Mouse (Mus musculus) forebrain, embryonic 13.5 days (tissue): ENCODE measurements around the gene Osgep. TPM values are rescaled to one million over a fixed set of nuclear protein-coding genes. Genes with fewer than 3 reads are reported as not detected.
A peak's percentile ranks its signal among the peaks of the same experiment; 100 is the strongest.
"Not testable (repeated sequence)": the region's sequence is repeated elsewhere in the genome, so short reads cannot be mapped to it uniquely, and the experiment has no call there.

Experiments used
- ATAC-seq: fragments of 200-750 bp; cut with Nextera tagmentation; 2 replicates; pipeline ENCODE4 v1.8.0; 2017
- H3K27ac ChIP-seq: fragments of 300-500 bp; sonication (generic); 2 replicates; pipeline ENCODE4 v1.5.1; 2015; ENCODE audit warnings: inconsistent platforms, mild to moderate bottlenecking, moderate library complexity
- H3K27me3 ChIP-seq: fragments of 300-500 bp; sonication (generic); 2 replicates; pipeline ENCODE4 v1.6.1; 2015; ENCODE audit warnings: mild to moderate bottlenecking, inconsistent platforms
- H3K36me3 ChIP-seq: fragments of 300-500 bp; sonication (generic); 2 replicates; pipeline ENCODE4 v1.6.1; 2015; ENCODE audit warnings: mild to moderate bottlenecking, inconsistent platforms; ENCODE audit not compliant: poor library complexity, severe bottlenecking
- H3K4me1 ChIP-seq: fragments of 300-500 bp; sonication (generic); 2 replicates; pipeline ENCODE4 v1.6.1; 2015; ENCODE audit warnings: inconsistent platforms
- H3K4me2 ChIP-seq: fragments of 300-500 bp; sonication (generic); 2 replicates; pipeline ENCODE4 v1.6.1; 2015; ENCODE audit warnings: inconsistent platforms, mild to moderate bottlenecking, moderate library complexity
- H3K4me3 ChIP-seq: fragments of 300-500 bp; sonication (generic); 2 replicates; pipeline ENCODE4 v1.5.1; 2015; ENCODE audit warnings: mild to moderate bottlenecking, inconsistent platforms
- H3K9ac ChIP-seq: fragments of 300-500 bp; sonication (generic); 2 replicates; pipeline ENCODE4 v1.6.1; 2015; ENCODE audit warnings: mild to moderate bottlenecking, inconsistent platforms
- H3K9me3 ChIP-seq: fragments of 300-500 bp; sonication (generic); replicated peaks from 2 replicates; pipeline ENCODE4 v1.6.1; 2016; ENCODE audit warnings: inconsistent platforms
- WGBS: fragments of 180-500 bp; shearing (Covaris S2); methylation state at CpG from one replicate; pipeline ENCODE4 v1.1.7; 2015; 5-methylcytosine and 5-hydroxymethylcytosine counted together
- polyA plus RNA-seq: library from polyadenylated mRNA; unstranded; fragments of >200 nt; fragmentation: Nextera tagmentation; extraction: Ambion mirVana; gene quantifications from 2 replicates; pipeline ENCODE4 v1.2.1, GENCODE M21; 2015

The Osgep gene
- polyA plus RNA-seq, 1 experiment from 2014 or later: 150 TPM

GRCm38 (mm10) chr14:50869889-50870804, 54.5 kb downstream of the Osgep start, which contains the start of gene Tep1:
Gene Tep1 (minus strand): TSS chr14:50870560.
- H3K4me1 ChIP-seq: peaks cover 9% of the 10 kb centered on the region
- H3K9ac ChIP-seq: peak within 1 kb of the TSS; percentile 66
- peak within 1 kb of the TSS; percentile 50 for H3K4me3 ChIP-seq
- H3K4me2 ChIP-seq: peak within 1 kb of the TSS; percentile 68
- no peaks in the 10 kb centered on the region for H3K9me3 ChIP-seq
- H3K36me3 ChIP-seq: no peaks in the 10 kb centered on the region
- 6% methylated on average over 32 of the region's 32 CpGs for WGBS
- H3K27ac ChIP-seq: no peak within 1 kb of the TSS
- no peaks in the 10 kb centered on the region for H3K27me3 ChIP-seq
- ATAC-seq: peak; percentile 92

- Histone ChIP-seq H3K4me1 (peaks cover 9% of the 10 kb centered on the region), H3K4me2 (no peak overlapping the region), H3K9me3 (no peaks in the 10 kb centered on the region), H3K27me3 (no peaks in the 10 kb centered on the region), H3K9ac (no peak overlapping the region), H3K4me3 (no peak overlapping the region), H3K27ac (no peak overlapping the region), H3K36me3 (no peaks in the 10 kb centered on the region)
- no peak for ATAC-seq
- WGBS: 87% methylated on average over 5 of the region's 5 CpGs
Measured at GRCm38 (mm10) chr14:50868656-50869055, 56.0 kb downstream of the Osgep start.

GRCm38 (mm10) chr14:50868211-50868610, 56.5 kb downstream of the Osgep start:
- 71% methylated on average over 4 of the region's 4 CpGs for WGBS
- no peak for ATAC-seq
- H3K36me3 ChIP-seq: no peaks in the 10 kb centered on the region
- no peak overlapping the region for H3K4me2 ChIP-seq
- no peaks in the 10 kb centered on the region for H3K27me3 ChIP-seq
- H3K4me1 ChIP-seq: peaks cover 9% of the 10 kb centered on the region
- H3K27ac ChIP-seq: no peak overlapping the region
- H3K9me3 ChIP-seq: no peaks in the 10 kb centered on the region
- H3K9ac ChIP-seq: no peak overlapping the region
- no peak overlapping the region for H3K4me3 ChIP-seq

GRCm38 (mm10) chr14:50866966-50867365, 57.7 kb downstream of the Osgep start:
- Histone ChIP-seq H3K9ac (no peak overlapping the region), H3K36me3 (no peaks in the 10 kb centered on the region), H3K9me3 (no peaks in the 10 kb centered on the region), H3K4me1 (peaks cover 9% of the 10 kb centered on the region), H3K27me3 (no peaks in the 10 kb centered on the region), H3K4me2 (no peak overlapping the region), H3K27ac (no peak overlapping the region), H3K4me3 (no peak overlapping the region)
- ATAC-seq: no peak
- 97% methylated on average over 3 of the region's 3 CpGs for WGBS

GRCm38 (mm10) chr14:50865005-50865404, 59.7 kb downstream of the Osgep start:
- H3K4me3 ChIP-seq, ATAC-seq, H3K36me3 ChIP-seq, H3K4me2 ChIP-seq, H3K9me3 ChIP-seq, H3K9ac ChIP-seq, H3K27ac ChIP-seq, H3K4me1 ChIP-seq, H3K27me3 ChIP-seq: not testable (repeated sequence)

- ATAC-seq: no peak
- Histone ChIP-seq H3K36me3 (0 out of 2 replicates have a peak, but pooled peaks cover 4% of the 10 kb centered on the region), H3K4me3 (no peak overlapping the region), H3K27ac (no peak overlapping the region), H3K9me3 (no peaks in the 10 kb centered on the region), H3K4me2 (no peak overlapping the region), H3K4me1 (no peaks in the 10 kb centered on the region), H3K9ac (no peak overlapping the region), H3K27me3 (no peaks in the 10 kb centered on the region)
- WGBS: 93% methylated on average over 10 of the region's 10 CpGs
Measured at GRCm38 (mm10) chr14:50862641-50863040, 62.1 kb downstream of the Osgep start.

Other genes starting within 250 kb of the Osgep start
- not detected in 2 replicates for gene Olfr747, start 231.7 kb downstream of the Osgep start, polyA plus RNA-seq
- not detected in 2 replicates for gene Olfr748, start 217.5 kb downstream of the Osgep start, polyA plus RNA-seq
- gene Olfr749, start 179.8 kb downstream of the Osgep start, polyA plus RNA-seq: not detected in 2 replicates
- gene Ttc5, start 139.4 kb downstream of the Osgep start, polyA plus RNA-seq: 128 and 130 TPM in 2 replicates
- gene Ccnb1ip1, start 117.2 kb downstream of the Osgep start, polyA plus RNA-seq: not detected in 2 replicates
- gene Parp2, start 117.1 kb downstream of the Osgep start, polyA plus RNA-seq: 65.0 and 67.2 TPM in 2 replicates
- 1.9 and 3.5 TPM in 2 replicates for gene Tep1, start 54.3 kb downstream of the Osgep start, polyA plus RNA-seq
- 0.12 and 0.29 TPM in 2 replicates for gene Klhl33, start 27.4 kb downstream of the Osgep start, polyA plus RNA-seq
- 355 and 364 TPM in 2 replicates for gene Apex1, start 75 bp upstream of the Osgep start, polyA plus RNA-seq
- 73.7 and 76.9 TPM in 2 replicates for gene Pip4p1, start 6.0 kb upstream of the Osgep start, polyA plus RNA-seq
- gene Pnp, start 6.2 kb upstream of the Osgep start, polyA plus RNA-seq: 33.2 and 35.4 TPM in 2 replicates
- not detected in 2 replicates for gene Gm49342, start 19.6 kb upstream of the Osgep start, polyA plus RNA-seq
- gene Pnp2, start 31.1 kb upstream of the Osgep start, polyA plus RNA-seq: 0.52 TPM in 1 of 2 replicates, not detected in the other
- gene Rnase10, start 82.9 kb upstream of the Osgep start, polyA plus RNA-seq: not detected in 2 replicates
- not detected in 2 replicates for gene Rnase9, start 117.0 kb upstream of the Osgep start, polyA plus RNA-seq
- gene Rnase11, start 125.3 kb upstream of the Osgep start, polyA plus RNA-seq: not detected in 2 replicates
- gene Rnase12, start 132.8 kb upstream of the Osgep start, polyA plus RNA-seq: not detected in 2 replicates
- 0.03 TPM in 1 of 2 replicates, not detected in the other for gene Olfr750, start 149.5 kb upstream of the Osgep start, polyA plus RNA-seq
- gene Rnase4, start 166.2 kb upstream of the Osgep start, polyA plus RNA-seq: 6.7 and 7.0 TPM in 2 replicates
- 0.93 and 1.8 TPM in 2 replicates for gene Ang, start 166.3 kb upstream of the Osgep start, polyA plus RNA-seq
- gene Eddm3b, start 189.5 kb upstream of the Osgep start, polyA plus RNA-seq: not detected in 2 replicates
- gene Rnase6, start 199.0 kb upstream of the Osgep start, polyA plus RNA-seq: 0.38 TPM in 1 of 2 replicates, not detected in the other
- 0.24 TPM in 1 of 2 replicates, not detected in the other for gene Rnase1, start 221.9 kb upstream of the Osgep start, polyA plus RNA-seq
- gene Rnase2b, start 237.4 kb upstream of the Osgep start, polyA plus RNA-seq: not detected in 2 replicates